Mouse (Mus musculus) embryo, embryonic 11 days (tissue): ENCODE results near the gene Nfil3.

Experiments used
- DNase-seq: peaks from one replicate; pipeline ENCODE4 v3.0.0-alpha.2; 2015

Nfil3 gene

GRCm38 (mm10) chr13:52981441-52982281 is 788 bp upstream of the Nfil3 start:
- DNase-seq = peak; percentile 60

- DNase-seq = peak; percentile 83
Observed at GRCm38 (mm10) chr13:52980211-52980950, 492 bp downstream of the Nfil3 start.

GRCm38 (mm10) chr13:52979331-52980051 is 1.4 kb downstream of the Nfil3 start:
- DNase-seq = peak; percentile 37

GRCm38 (mm10) chr13:52978321-52978981 is 2.4 kb downstream of the Nfil3 start:
- peak; percentile 77 for DNase-seq

- DNase-seq = no peak
Observed at GRCm38 (mm10) chr13:52977757-52978156, 3.1 kb downstream of the Nfil3 start.

- no peak for DNase-seq
Observed at GRCm38 (mm10) chr13:52977221-52977609, 3.7 kb downstream of the Nfil3 start.

GRCm38 (mm10) chr13:52976510-52977220 is 4.2 kb downstream of the Nfil3 start:
- peak; percentile 42 for DNase-seq

GRCm38 (mm10) chr13:52976130-52976509 is 4.8 kb downstream of the Nfil3 start:
- peak; percentile 47 for DNase-seq

GRCm38 (mm10) chr13:52974676-52975075 is 6.2 kb downstream of the Nfil3 start:
- no peak for DNase-seq

GRCm38 (mm10) chr13:52973427-52973826 is 7.4 kb downstream of the Nfil3 start:
- DNase-seq = no peak

- no peak for DNase-seq
Observed at GRCm38 (mm10) chr13:52972626-52973025, 8.2 kb downstream of the Nfil3 start.

- no peak for DNase-seq
Observed at GRCm38 (mm10) chr13:52970876-52971275, 10.0 kb downstream of the Nfil3 start.

GRCm38 (mm10) chr13:52962922-52963321 is 18.0 kb downstream of the Nfil3 start:
- DNase-seq = no peak

- no peak for DNase-seq
Observed at GRCm38 (mm10) chr13:52962361-52962760, 18.5 kb downstream of the Nfil3 start.

- DNase-seq = no peak
Observed at GRCm38 (mm10) chr13:52953779-52954553, 26.9 kb downstream of the Nfil3 start.

GRCm38 (mm10) chr13:52949211-52949610 is 31.7 kb downstream of the Nfil3 start:
- DNase-seq = no peak

GRCm38 (mm10) chr13:52947545-52947944 is 33.3 kb downstream of the Nfil3 start:
- DNase-seq = no peak

- no peak for DNase-seq
Observed at GRCm38 (mm10) chr13:52945769-52946168, 35.1 kb downstream of the Nfil3 start.

GRCm38 (mm10) chr13:52944116-52944515 is 36.8 kb downstream of the Nfil3 start:
- DNase-seq = no peak

GRCm38 (mm10) chr13:52942876-52943388 is 37.9 kb downstream of the Nfil3 start:
- DNase-seq = no peak

- DNase-seq = no peak
Observed at GRCm38 (mm10) chr13:52940956-52941355, 39.9 kb downstream of the Nfil3 start.
